Mouse (Mus musculus) forebrain, embryonic 15.5 days (tissue): ENCODE results near the gene Tjp2. TPM values are rescaled to one million over a fixed set of nuclear protein-coding genes. Genes with fewer than 3 reads are reported as not detected.

ENCODE experiments used
- ATAC-seq: fragments of 200-750 bp; cut with Nextera tagmentation; replicated peaks from 2 replicates; pipeline ENCODE4 v1.8.0; 2017; ENCODE audit warnings: mild to moderate bottlenecking, moderate TSS enrichment, moderate library complexity
- H3K27ac ChIP-seq: fragments of 300-500 bp; sonication (generic); replicated peaks from 2 replicates; pipeline ENCODE4 v1.5.1; 2015; ENCODE audit warnings: mild to moderate bottlenecking, inconsistent platforms
- H3K27me3 ChIP-seq: fragments of 300-500 bp; sonication (generic); 2 replicates; pipeline ENCODE4 v1.6.1; 2015; ENCODE audit warnings: inconsistent platforms
- H3K36me3 ChIP-seq: fragments of 300-500 bp; sonication (generic); 2 replicates; pipeline ENCODE4 v1.6.1; 2015; ENCODE audit warnings: mild to moderate bottlenecking, inconsistent platforms
- H3K4me1 ChIP-seq: fragments of 300-500 bp; sonication (generic); 2 replicates; pipeline ENCODE4 v1.6.1; 2015; ENCODE audit warnings: inconsistent platforms
- H3K4me2 ChIP-seq: fragments of 300-500 bp; sonication (generic); replicated peaks from 2 replicates; pipeline ENCODE4 v1.6.1; 2015; ENCODE audit warnings: mild to moderate bottlenecking, inconsistent platforms
- H3K4me3 ChIP-seq: fragments of 300-500 bp; sonication (generic); 2 replicates; pipeline ENCODE4 v1.5.1; 2015; ENCODE audit warnings: mild to moderate bottlenecking, inconsistent platforms
- H3K9ac ChIP-seq: fragments of 300-500 bp; sonication (generic); replicated peaks from 2 replicates; pipeline ENCODE4 v1.6.1; 2015; ENCODE audit warnings: mild to moderate bottlenecking, inconsistent platforms
- H3K9me3 ChIP-seq: fragments of 300-500 bp; sonication (generic); 2 replicates; pipeline ENCODE4 v1.6.1; 2016; ENCODE audit warnings: inconsistent platforms
- WGBS: fragments of 180-500 bp; shearing (Covaris S2); methylation state at CpG from one replicate; pipeline ENCODE4 v1.1.7; 2015; ENCODE audit warnings: mixed read lengths; 5-methylcytosine and 5-hydroxymethylcytosine counted together
- polyA plus RNA-seq: library from polyadenylated mRNA; unstranded; fragments of >200 nt; fragmentation: Nextera tagmentation; extraction: Ambion mirVana; gene quantifications from 2 replicates; pipeline ENCODE4 v1.2.1, GENCODE M21; 2015

Tjp2 gene
- polyA plus RNA-seq, 1 experiment from 2014 or later: 11.9 TPM

DNA sequence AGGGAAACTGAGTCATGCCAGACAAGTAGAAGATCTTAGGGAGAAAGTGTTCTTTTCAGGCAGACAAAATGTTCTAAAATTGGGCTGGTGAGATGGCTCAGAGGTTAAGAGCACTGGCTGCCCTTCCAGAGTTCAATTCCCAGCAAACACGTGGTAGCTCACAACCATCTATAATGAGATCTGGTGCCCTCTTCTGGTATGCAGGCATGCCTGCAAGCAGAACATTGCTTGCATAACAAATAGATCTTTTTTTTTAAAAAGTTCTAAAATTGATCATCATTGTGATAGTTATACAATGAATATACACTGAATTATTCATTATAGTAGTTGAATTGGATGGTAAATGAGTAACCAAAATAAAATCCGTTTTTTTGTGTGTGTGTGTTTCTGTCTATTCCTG is 6.5 kb downstream of the Tjp2 start:
- Histone ChIP-seq H3K4me1 (no peaks in the 10 kb centered on the region; the same call in 1 of the 2 replicates), H3K9ac (no peak overlapping the region), H3K9me3 (no peaks in the 10 kb centered on the region), H3K4me3 (no peak overlapping the region), H3K27me3 (peaks cover 2% of the 10 kb centered on the region; the same call in 1 of the 2 replicates), H3K4me2 (no peak overlapping the region), H3K27ac (no peak overlapping the region), H3K36me3 (no peaks in the 10 kb centered on the region)
- no peak for ATAC-seq
- 49% methylated on average over 2 of the region's 2 CpGs for WGBS

DNA sequence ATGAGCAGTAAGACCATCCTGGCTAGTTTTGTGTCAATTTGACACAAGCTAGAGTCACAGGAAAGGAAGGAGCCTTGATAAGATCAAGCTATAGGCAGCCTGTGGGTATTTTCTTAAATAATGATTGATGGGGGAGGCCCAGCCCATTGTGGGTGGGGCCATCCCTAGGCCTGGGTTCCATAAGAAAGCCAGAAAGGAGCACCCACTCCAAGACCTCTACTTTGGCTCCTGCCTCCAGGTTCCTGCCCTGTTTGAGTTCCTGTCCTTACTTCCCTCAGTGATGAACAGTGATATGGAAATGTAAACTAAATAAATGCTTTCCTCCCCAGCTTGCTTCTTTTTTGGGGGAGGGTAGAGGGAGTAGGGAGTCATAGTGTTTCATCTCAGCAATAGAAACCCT is 7.0 kb downstream of the Tjp2 start:
- Histone ChIP-seq H3K27ac (no peak overlapping the region), H3K36me3 (no peaks in the 10 kb centered on the region), H3K4me2 (no peak overlapping the region), H3K9me3 (no peaks in the 10 kb centered on the region), H3K4me1 (no peaks in the 10 kb centered on the region; the same call in 1 of the 2 replicates), H3K9ac (no peak overlapping the region), H3K27me3 (no peaks in the 10 kb centered on the region), H3K4me3 (no peak overlapping the region)
- no peak for ATAC-seq

DNA sequence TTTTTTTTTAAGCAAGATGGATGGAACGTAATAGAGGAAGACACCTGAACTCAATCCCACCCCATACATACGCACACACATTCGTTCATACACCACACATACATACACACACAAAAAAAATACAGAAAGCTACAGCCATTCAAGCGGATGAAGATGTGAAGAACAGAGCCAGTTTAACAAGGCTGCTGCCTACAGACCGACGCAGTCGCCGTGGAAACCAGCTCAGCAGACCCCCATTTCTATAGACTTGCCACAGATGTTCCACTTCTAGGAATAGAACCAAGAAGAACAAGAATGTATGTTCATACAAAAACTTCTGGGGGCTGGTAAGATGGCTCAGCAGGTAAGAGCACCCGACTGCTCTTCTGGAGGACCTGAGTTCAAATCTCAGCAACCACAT is 8.1 kb downstream of the Tjp2 start:
- no peak overlapping the region for H3K4me2 ChIP-seq
- H3K4me1 ChIP-seq: no peaks in the 10 kb centered on the region; the same call in 1 of the 2 replicates
- no peak for ATAC-seq
- H3K27ac ChIP-seq: no peak overlapping the region
- 61% methylated on average over 9 of the region's 9 CpGs for WGBS
- H3K4me3 ChIP-seq: no peak overlapping the region
- H3K9ac ChIP-seq: no peak overlapping the region
- no peaks in the 10 kb centered on the region for H3K27me3 ChIP-seq
- H3K36me3 ChIP-seq: no peaks in the 10 kb centered on the region
- no peaks in the 10 kb centered on the region for H3K9me3 ChIP-seq

DNA sequence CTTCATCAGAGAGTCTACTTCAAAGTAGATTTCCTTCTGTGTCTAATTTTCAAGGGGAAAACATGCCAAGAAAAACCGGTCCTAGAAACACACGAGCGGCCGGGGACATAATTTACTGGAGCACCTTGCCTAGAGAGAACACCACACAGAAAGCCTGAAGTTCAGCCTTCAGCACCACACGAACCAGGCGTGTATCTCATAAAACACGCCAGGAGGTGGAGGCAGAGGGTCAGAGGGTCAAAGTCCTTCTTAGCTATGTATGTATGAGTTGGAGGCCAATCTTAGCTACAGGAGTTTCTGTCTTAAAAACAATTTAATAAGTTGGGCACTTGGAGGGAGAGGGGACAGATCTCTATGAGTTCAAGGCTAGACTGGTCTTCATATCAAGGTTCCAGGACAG is 9.9 kb downstream of the Tjp2 start:
- no peaks in the 10 kb centered on the region; the same call in 1 of the 2 replicates for H3K4me1 ChIP-seq
- H3K27me3 ChIP-seq: no peaks in the 10 kb centered on the region
- WGBS: 92% methylated on average over 7 of the region's 7 CpGs
- H3K9ac ChIP-seq: no peak overlapping the region
- no peak overlapping the region for H3K4me3 ChIP-seq
- no peaks in the 10 kb centered on the region for H3K9me3 ChIP-seq
- H3K27ac ChIP-seq: no peak overlapping the region
- H3K36me3 ChIP-seq: no peaks in the 10 kb centered on the region
- H3K4me2 ChIP-seq: no peak overlapping the region
- ATAC-seq: no peak

DNA sequence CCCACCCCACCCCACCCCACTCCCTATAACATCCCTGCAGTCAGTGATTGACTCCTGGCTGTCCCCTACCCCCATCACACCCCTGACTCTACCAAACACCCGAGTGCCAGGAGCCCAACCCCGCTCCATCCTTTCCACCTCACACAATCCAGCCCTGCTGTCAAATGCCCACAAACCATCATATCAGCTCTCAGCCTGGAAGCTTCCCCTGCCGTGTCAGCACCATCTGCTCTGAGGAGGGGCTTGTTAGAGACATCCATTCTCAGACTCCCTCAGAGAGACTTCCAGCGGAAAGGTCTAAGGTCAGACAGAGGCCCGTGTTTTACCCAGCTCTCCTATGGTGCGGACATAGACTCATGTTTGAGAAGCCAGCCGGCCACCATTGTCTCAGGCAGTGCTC is 11.5 kb downstream of the Tjp2 start:
- Histone ChIP-seq H3K27me3 (no peaks in the 10 kb centered on the region), H3K9ac (no peak overlapping the region), H3K4me2 (no peak overlapping the region), H3K36me3 (no peaks in the 10 kb centered on the region), H3K4me1 (no peaks in the 10 kb centered on the region), H3K9me3 (no peaks in the 10 kb centered on the region), H3K27ac (no peak overlapping the region), H3K4me3 (no peak overlapping the region)
- WGBS: 58% methylated on average over 7 of the region's 7 CpGs
- no peak for ATAC-seq

DNA sequence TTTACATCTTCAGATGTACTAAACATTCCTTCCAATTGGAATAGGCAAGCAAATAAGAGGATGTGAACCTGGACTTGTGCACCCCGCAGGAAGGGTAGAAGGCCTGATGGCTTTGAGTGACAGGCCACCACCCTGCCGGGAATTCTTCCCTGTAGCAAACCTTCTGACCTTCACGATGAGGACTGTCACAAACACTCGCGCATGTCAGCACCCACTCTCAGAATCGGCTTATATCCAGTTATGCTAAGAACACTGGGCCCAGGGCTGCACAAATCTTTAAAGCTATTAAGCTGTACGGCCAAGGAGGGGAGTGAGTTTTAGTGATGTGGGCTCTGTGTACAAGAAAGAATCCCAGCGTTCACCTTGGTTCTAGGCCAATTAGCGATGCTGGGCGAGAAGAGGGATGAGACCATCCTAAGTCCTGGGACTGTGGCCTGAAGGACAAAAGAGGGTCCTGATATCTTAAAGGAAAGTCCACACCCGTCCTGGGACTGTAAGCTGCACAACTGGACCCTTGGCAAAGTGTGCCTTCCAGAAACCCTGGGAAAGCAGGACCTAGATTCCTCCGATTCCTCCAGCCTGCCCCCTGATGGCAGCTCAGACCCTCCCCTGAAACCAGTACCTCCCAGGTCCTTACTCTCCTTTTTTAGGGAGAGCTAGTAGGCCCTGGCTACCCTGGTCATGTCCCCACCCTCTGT is 12.1 kb downstream of the Tjp2 start:
- H3K4me1 ChIP-seq: no peaks in the 10 kb centered on the region
- 83% methylated on average over 12 of the region's 12 CpGs for WGBS

GRCm38 (mm10) chr19:24211168-24211567 is 13.7 kb downstream of the Tjp2 start:
- ATAC-seq: no peak
- H3K36me3 ChIP-seq: no peaks in the 10 kb centered on the region
- WGBS: 85% methylated on average over 10 of the region's 10 CpGs

More for the DNA sequence above, 12.1 kb downstream of the Tjp2 start:
- no peak overlapping the region for H3K4me3 ChIP-seq
- no peak for ATAC-seq
- no peak overlapping the region for H3K27ac ChIP-seq
- H3K27me3 ChIP-seq: no peaks in the 10 kb centered on the region
- no peak overlapping the region for H3K4me2 ChIP-seq
- H3K9me3 ChIP-seq: no peaks in the 10 kb centered on the region
- no peaks in the 10 kb centered on the region for H3K36me3 ChIP-seq
- H3K9ac ChIP-seq: no peak overlapping the region

GRCm38 (mm10) chr19:24209516-24209915 is 15.3 kb downstream of the Tjp2 start:
- H3K27me3 ChIP-seq: no peaks in the 10 kb centered on the region
- H3K27ac ChIP-seq: no peak overlapping the region
- H3K4me1 ChIP-seq: no peaks in the 10 kb centered on the region
- H3K9me3 ChIP-seq: no peaks in the 10 kb centered on the region
- H3K36me3 ChIP-seq: no peaks in the 10 kb centered on the region
- no peak for ATAC-seq
- H3K4me2 ChIP-seq: no peak overlapping the region
- H3K9ac ChIP-seq: no peak overlapping the region
- 94% methylated on average over 15 of the region's 15 CpGs for WGBS
- H3K4me3 ChIP-seq: no peak overlapping the region

More at GRCm38 (mm10) chr19:24211168-24211567, 13.7 kb downstream of the Tjp2 start:
- Histone ChIP-seq H3K9ac (no peak overlapping the region), H3K4me2 (no peak overlapping the region), H3K4me1 (no peaks in the 10 kb centered on the region), H3K9me3 (no peaks in the 10 kb centered on the region), H3K4me3 (no peak overlapping the region), H3K27me3 (no peaks in the 10 kb centered on the region), H3K27ac (no peak overlapping the region)

DNA sequence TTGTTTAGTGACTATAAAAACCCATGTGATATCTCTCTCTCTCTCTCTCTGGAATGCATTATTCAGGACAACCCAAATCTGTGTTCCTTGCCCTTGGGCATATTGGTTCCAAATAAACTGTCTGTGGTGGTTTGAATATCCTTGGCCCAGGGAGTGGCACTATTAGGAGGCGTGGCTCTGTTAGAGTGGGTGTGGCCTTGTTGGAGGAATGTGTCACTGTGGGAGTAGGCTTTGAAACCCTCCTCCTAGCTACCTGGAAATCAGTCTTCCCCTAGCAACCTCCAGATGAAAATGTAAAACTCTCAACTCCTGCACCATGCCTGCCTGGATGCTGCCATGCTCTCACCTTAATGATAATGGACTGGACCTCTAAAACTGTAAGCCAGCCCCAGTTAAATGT is 16.9 kb downstream of the Tjp2 start:
- H3K27me3 ChIP-seq: no peaks in the 10 kb centered on the region
- no peak overlapping the region for H3K9ac ChIP-seq
- ATAC-seq: no peak
- H3K9me3 ChIP-seq: no peaks in the 10 kb centered on the region
- H3K36me3 ChIP-seq: no peaks in the 10 kb centered on the region
- no peak overlapping the region for H3K4me2 ChIP-seq
- 91% methylated on average over 1 of the region's 1 CpGs for WGBS
- no peak overlapping the region for H3K4me3 ChIP-seq
- no peak overlapping the region for H3K27ac ChIP-seq
- no peaks in the 10 kb centered on the region for H3K4me1 ChIP-seq

GRCm38 (mm10) chr19:24205001-24205400 is 19.8 kb downstream of the Tjp2 start:
- WGBS: 19% methylated on average over 1 of the region's 1 CpGs
- H3K4me3 ChIP-seq: no peak overlapping the region
- H3K27me3 ChIP-seq: no peaks in the 10 kb centered on the region
- peaks cover 4% of the 10 kb centered on the region; the same call in 1 of the 2 replicates for H3K4me1 ChIP-seq
- ATAC-seq: no peak
- no peak overlapping the region for H3K4me2 ChIP-seq
- no peaks in the 10 kb centered on the region for H3K9me3 ChIP-seq
- no peak overlapping the region for H3K27ac ChIP-seq
- H3K36me3 ChIP-seq: no peaks in the 10 kb centered on the region
- H3K9ac ChIP-seq: no peak overlapping the region

DNA sequence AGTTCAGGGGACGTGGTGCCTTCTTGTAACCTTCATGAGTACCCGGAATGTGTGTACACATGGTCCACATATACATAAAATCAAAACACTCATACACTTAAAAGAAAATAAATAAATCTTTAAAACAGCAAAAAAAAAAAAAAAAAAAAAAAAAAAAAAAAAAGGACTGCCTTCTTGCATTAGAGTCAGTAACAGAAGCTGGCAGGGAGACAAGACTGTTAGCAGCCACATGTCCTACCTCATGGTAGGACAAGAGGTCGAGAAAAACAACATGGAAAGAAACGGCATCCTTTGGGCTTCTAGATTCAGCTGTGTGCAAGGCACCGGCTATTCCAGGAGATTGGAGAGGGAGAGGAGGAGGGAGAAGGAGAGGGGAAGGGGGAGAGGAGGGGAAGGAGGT is 23.0 kb downstream of the Tjp2 start:
- Histone ChIP-seq H3K27ac (no peak overlapping the region), H3K9ac (no peak overlapping the region), H3K9me3 (no peaks in the 10 kb centered on the region), H3K4me3 (no peak overlapping the region), H3K4me2 (no peak overlapping the region), H3K36me3 (no peaks in the 10 kb centered on the region), H3K27me3 (no peaks in the 10 kb centered on the region), H3K4me1 (peaks cover 4% of the 10 kb centered on the region; the same call in 1 of the 2 replicates)
- WGBS: 72% methylated on average over 5 of the region's 5 CpGs
- no peak for ATAC-seq

DNA sequence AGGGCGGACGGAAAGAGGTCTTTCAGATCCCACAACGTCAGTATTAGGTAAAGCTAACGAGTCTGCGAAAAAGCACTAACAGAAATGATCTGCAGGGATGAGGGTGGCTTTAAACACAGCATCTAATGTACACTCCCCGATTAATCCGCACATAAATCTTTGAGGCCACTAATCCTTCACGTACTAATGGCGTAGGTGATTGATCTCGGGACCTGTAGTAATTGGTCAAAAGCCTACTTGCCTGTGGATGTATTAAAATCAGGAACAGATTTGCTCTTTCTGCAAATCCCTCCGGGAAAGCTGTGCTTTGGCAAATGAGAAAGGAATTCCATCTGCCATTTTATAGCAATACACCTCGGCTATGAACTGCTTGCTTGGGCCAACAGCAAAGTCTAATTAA is 24.3 kb downstream of the Tjp2 start:
- H3K9ac ChIP-seq: no peak overlapping the region
- peaks cover 4% of the 10 kb centered on the region; the same call in 1 of the 2 replicates for H3K4me1 ChIP-seq
- no peaks in the 10 kb centered on the region for H3K9me3 ChIP-seq
- no peak overlapping the region for H3K27ac ChIP-seq
- no peaks in the 10 kb centered on the region for H3K36me3 ChIP-seq
- no peaks in the 10 kb centered on the region for H3K27me3 ChIP-seq
- 44% methylated on average over 12 of the region's 12 CpGs for WGBS
- H3K4me3 ChIP-seq: no peak overlapping the region
- no peak for ATAC-seq
- no peak overlapping the region; the same call in 1 of the 2 replicates for H3K4me2 ChIP-seq
